ENCODE assay signal across 9 mouse cellular contexts in the genomic region with DNA sequence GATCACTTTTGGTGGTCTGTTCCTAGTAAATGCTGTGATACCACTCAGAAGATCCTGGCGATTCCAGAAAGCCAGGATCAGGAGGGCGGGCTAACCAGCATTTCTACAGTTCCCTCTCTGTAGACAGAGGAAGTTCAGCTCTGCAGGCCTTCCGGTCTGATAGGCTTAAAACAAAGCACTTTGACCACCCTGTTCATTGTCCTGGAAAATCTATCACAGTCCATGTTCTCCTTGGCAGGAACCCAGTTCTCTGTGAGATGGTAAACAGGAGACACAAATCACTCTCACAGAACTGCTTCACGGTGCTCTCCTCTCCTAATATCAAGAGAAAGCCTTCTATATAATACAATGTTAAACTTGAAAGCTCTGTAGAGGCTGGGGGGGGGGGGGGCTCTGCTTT. TPM values are rescaled to one million over a fixed set of nuclear protein-coding genes. Genes with fewer than 3 reads are reported as not detected.
DNase-seq lines count a peak whose midpoint lies in the region; ATAC-seq and TF ChIP-seq lines count a peak whose summit lies in the region.
"Had no signal": no experiment of that assay in that cellular context is flagged by ENCODE, and none has a peak within 500 bp of the region (broad histone marks: within the 10 kb centered on the region; RNA-seq: fewer than 3 reads in every experiment).

No protein-coding gene starts in this region.

- 0 out of 2 replicates have a peak overlapping the region, but pooled peaks have one; percentile 5 for H3K27ac ChIP-seq in hindbrain, postnatal 0 days
- no peak overlapping the region; the same call in 1 of the 2 replicates for H3K27ac ChIP-seq in hindbrain, embryonic 14.5 days
- H3K27ac ChIP-seq in cortical plate, adult 2 months (ENCODE audit: insufficient read depth, low read length), result peak overlapping the region; percentile 70; the same call in 1 of the 2 replicates
- H3K27ac ChIP-seq in intestine, embryonic 16.5 days (ENCODE audit: low read length), result peak overlapping the region; percentile 49
- H3K27ac ChIP-seq in lung, postnatal 0 days (ENCODE audit: low read length), result peak overlapping the region; percentile 60
- H3K27ac ChIP-seq: neural tube, embryonic 12.5 days had no signal

- H3K9me3 ChIP-seq in hindbrain, postnatal 0 days (ENCODE audit: low read length), result no peaks in the 10 kb centered on the region
- H3K9me3 ChIP-seq in hindbrain, embryonic 14.5 days (ENCODE audit: control insufficient read depth, low read length), result no peaks in the 10 kb centered on the region
- no peaks in the 10 kb centered on the region for H3K9me3 ChIP-seq in intestine, embryonic 16.5 days (ENCODE audit: control insufficient read depth, low read length)
- no peaks in the 10 kb centered on the region for H3K9me3 ChIP-seq in lung, postnatal 0 days (ENCODE audit: low read length)
- H3K9me3 ChIP-seq: neural tube, embryonic 12.5 days had no signal

- no peak for TF ChIP-seq POLR2A in cortical plate, adult 2 months (IDR thresholded peaks at IDR 0.05; ENCODE audit: extremely low read depth, insufficient read depth, low read length)

- TF ChIP-seq CTCF in hindbrain, postnatal 0 days (IDR thresholded peaks at IDR 0.05; ENCODE audit: low read depth), result no peak
- TF ChIP-seq CTCF in cortical plate, adult 2 months (IDR thresholded peaks at IDR 0.05; ENCODE audit: extremely low read depth, insufficient read depth, low read length), result no peak
- no peak for TF ChIP-seq CTCF in lung, postnatal 0 days (IDR thresholded peaks at IDR 0.05)

- peak; percentile 65 for DNase-seq in hindbrain, postnatal 0 days (ENCODE audit: low spot score)
- DNase-seq in hindbrain, embryonic 14.5 days (ENCODE audit: low spot score), result no peak
- peak; percentile 71 for DNase-seq in lung, postnatal 0 days (ENCODE audit: low spot score)
- no peak for DNase-seq in spleen, adult 12 weeks (ENCODE audit: low spot score)
- no peak for DNase-seq in frontal cortex, postnatal 25 days (ENCODE audit: low spot score in 2 of 2)
- DNase-seq in urinary bladder, adult 2 months (ENCODE audit: low spot score), result no peak

- no peak overlapping the region for H3K4me2 ChIP-seq in hindbrain, postnatal 0 days (ENCODE audit: low read depth, low read length)
- H3K4me2 ChIP-seq in hindbrain, embryonic 14.5 days (replicated peaks), result no peak overlapping the region
- H3K4me2 ChIP-seq in intestine, embryonic 16.5 days (ENCODE audit: low read depth, low read length), result no peak overlapping the region
- no peak overlapping the region for H3K4me2 ChIP-seq in lung, postnatal 0 days (replicated peaks; ENCODE audit: low read depth, low read length)
- H3K4me2 ChIP-seq: neural tube, embryonic 12.5 days had no signal

- ATAC-seq in hindbrain, postnatal 0 days, result peak; percentile 55; the same call in 1 of the 2 replicates
- ATAC-seq in hindbrain, embryonic 14.5 days (ENCODE audit: low FRiP score), result no peak
- ATAC-seq in intestine, embryonic 16.5 days, result no peak
- peak; percentile 86 for ATAC-seq in lung, postnatal 0 days

- H3K4me1 ChIP-seq in hindbrain, postnatal 0 days (ENCODE audit: insufficient read depth, low read length), result no peaks in the 10 kb centered on the region
- H3K4me1 ChIP-seq in hindbrain, embryonic 14.5 days (replicated peaks; ENCODE audit: control insufficient read depth, insufficient read depth, low read length), result no peaks in the 10 kb centered on the region
- no peaks in the 10 kb centered on the region for H3K4me1 ChIP-seq in cortical plate, adult 2 months (ENCODE audit: control insufficient read depth, insufficient read depth, low read length)
- H3K4me1 ChIP-seq in intestine, embryonic 16.5 days (ENCODE audit: control insufficient read depth, insufficient read depth, low read length), result peaks cover 8% of the 10 kb centered on the region
- peaks cover 6% of the 10 kb centered on the region; the same call in 1 of the 2 replicates for H3K4me1 ChIP-seq in lung, postnatal 0 days (ENCODE audit: insufficient read depth, low read depth, low read length)

- 37% methylated on average over 4 of the region's 4 CpGs for WGBS in hindbrain, postnatal 0 days
- 44% methylated on average over 4 of the region's 4 CpGs for WGBS in hindbrain, embryonic 14.5 days
- 49% methylated on average over 4 of the region's 4 CpGs for WGBS in intestine, embryonic 16.5 days
- WGBS in lung, postnatal 0 days, result 33% methylated on average over 4 of the region's 4 CpGs

- H3K27me3 ChIP-seq in hindbrain, postnatal 0 days (ENCODE audit: insufficient read depth, low read length), result no peaks in the 10 kb centered on the region
- H3K27me3 ChIP-seq in hindbrain, embryonic 14.5 days (ENCODE audit: control insufficient read depth, insufficient read depth, low read length), result no peaks in the 10 kb centered on the region
- H3K27me3 ChIP-seq in intestine, embryonic 16.5 days (replicated peaks; ENCODE audit: control insufficient read depth, insufficient read depth, low read length), result no peaks in the 10 kb centered on the region
- no peaks in the 10 kb centered on the region for H3K27me3 ChIP-seq in lung, postnatal 0 days (replicated peaks; ENCODE audit: insufficient read depth, low read length)
- H3K27me3 ChIP-seq: neural tube, embryonic 12.5 days had no signal

- no peak overlapping the region for H3K4me3 ChIP-seq in hindbrain, postnatal 0 days (ENCODE audit: low read length)
- no peak overlapping the region for H3K4me3 ChIP-seq in hindbrain, embryonic 14.5 days (replicated peaks; ENCODE audit: low read length)
- no peak overlapping the region for H3K4me3 ChIP-seq in cortical plate, adult 2 months (ENCODE audit: insufficient read depth, low read length)
- no peak overlapping the region for H3K4me3 ChIP-seq in intestine, embryonic 16.5 days (ENCODE audit: low read length)
- no peak overlapping the region for H3K4me3 ChIP-seq in lung, postnatal 0 days (ENCODE audit: low read depth, low read length)
- H3K4me3 ChIP-seq: neural tube, embryonic 12.5 days had no signal

- H3K9ac ChIP-seq in hindbrain, postnatal 0 days (replicated peaks; ENCODE audit: low read length), result no peak overlapping the region
- H3K9ac ChIP-seq in hindbrain, embryonic 14.5 days, result no peak overlapping the region
- H3K9ac ChIP-seq in intestine, embryonic 16.5 days (ENCODE audit: low read depth, low read length), result no peak overlapping the region
- H3K9ac ChIP-seq in lung, postnatal 0 days (replicated peaks; ENCODE audit: low read depth), result no peak overlapping the region
- H3K9ac ChIP-seq: neural tube, embryonic 12.5 days had no signal

- H3K36me3 ChIP-seq in hindbrain, postnatal 0 days (ENCODE audit: insufficient read depth, low read length), result no peaks in the 10 kb centered on the region
- H3K36me3 ChIP-seq in hindbrain, embryonic 14.5 days (replicated peaks; ENCODE audit: control insufficient read depth, insufficient read depth), result no peaks in the 10 kb centered on the region
- no peaks in the 10 kb centered on the region for H3K36me3 ChIP-seq in intestine, embryonic 16.5 days (ENCODE audit: control insufficient read depth, insufficient read depth, low read length)
- H3K36me3 ChIP-seq in lung, postnatal 0 days (ENCODE audit: insufficient read depth, low read length), result no peaks in the 10 kb centered on the region
- H3K36me3 ChIP-seq: neural tube, embryonic 12.5 days had no signal

- TF ChIP-seq EP300 in lung, postnatal 0 days (IDR thresholded peaks at IDR 0.05), result peak; percentile 87

RNA-seq across cellular contexts. Expression of gene Sypl, which starts 10.3 kb away (rescaled TPM):
- 21.5 and 22.6 TPM in 2 replicates for total RNA-seq in hindbrain, postnatal 0 days (2014; rRNA removed)
- polyA plus RNA-seq in hindbrain, postnatal 0 days (2015; fragmentation: Nextera tagmentation; extraction: Ambion mirVana), result 46.8 and 48.3 TPM in 2 replicates
- polyA plus RNA-seq in hindbrain, embryonic 14.5 days (2014; fragmentation: Nextera tagmentation; extraction: Ambion mirVana), result 50.1 and 50.7 TPM in 2 replicates
- 44.7 and 48.2 TPM in 2 replicates for polyA plus RNA-seq in cortical plate, adult 2 months (2012; rRNA removed)
- polyA plus RNA-seq in intestine, embryonic 16.5 days (2015; fragmentation: Nextera tagmentation; extraction: Ambion mirVana), result 168 and 172 TPM in 2 replicates
- 237 and 251 TPM in 2 replicates for polyA plus RNA-seq in lung, postnatal 0 days (2015; fragmentation: Nextera tagmentation; extraction: Ambion mirVana)
- 145 and 163 TPM in 2 replicates for polyA plus RNA-seq in urinary bladder, adult 2 months (2012; rRNA removed)

Comparison
In these comparisons a context has a peak if more than half of its experiments do, and no peak if none do; other contexts are left out.
1. ATAC-seq: peak in hindbrain, postnatal 0 days (single experiment) and lung, postnatal 0 days (single experiment); none in hindbrain, embryonic 14.5 days (single experiment) and intestine, embryonic 16.5 days (single experiment).
2. DNase-seq: peak in hindbrain, postnatal 0 days (single experiment) and lung, postnatal 0 days (single experiment); none in hindbrain, embryonic 14.5 days (single experiment), spleen, adult 12 weeks (single experiment), frontal cortex, postnatal 25 days (0 of 2) and urinary bladder, adult 2 months (single experiment).